Mouse (Mus musculus) kidney, adult 2 months (tissue): ENCODE measurements around the gene Tcf23.
"Not testable (repeated sequence)": the region's sequence is repeated elsewhere in the genome, so short reads cannot be mapped to it uniquely, and the experiment has no call there.

ENCODE experiments used
- CTCF ChIP-seq: fragments of 200-500 bp; conservative IDR thresholded peaks from 2 replicates; pipeline ENCODE4 v1.5.1; 2011; ENCODE audit warnings: low read depth, mild to moderate bottlenecking, control low read depth, low read length, moderate library complexity, mixed read lengths; ENCODE audit not compliant: insufficient read depth, insufficient read length
- POLR2A ChIP-seq: fragments of 200-500 bp; IDR thresholded peaks from one replicate; pipeline ENCODE4 v1.6.1; 2011; ENCODE audit warnings: low read depth, low read length, control low read depth

- not testable (repeated sequence) for TF ChIP-seq CTCF, POLR2A
These were observed 53.3 kb downstream of the Tcf23 start for GRCm38 (mm10) chr5:31021790-31022189.
